Mouse (Mus musculus) left cerebral cortex, postnatal 36 days (tissue): ENCODE measurements at regions not wholly inside any gene's neighbourhood (a gene's known extent, or its start where the extent isn't known, plus 50 kb on each side); places are given as distances from the start of the nearest gene placed in this dataset.
A peak's percentile ranks its signal among the peaks of the same experiment; 100 is the strongest.

Source experiments
- DNase-seq, 2 experiments: peaks; one replicate each; pipeline ENCODE4 v3.0.0; 2021 to 2022; ENCODE audit warnings: low spot score in 2 of 2, mixed read lengths in 1 of 2
- intact Hi-C: fragments of 180-260 bp; cut with DNase I; formaldehyde crosslinking; loops from one replicate; pipeline ENCODE4 v1.15.1; 2025

GRCm38 (mm10) chr13:51968796-51969195 is 122.3 kb downstream of the Gadd45g start:
- intact Hi-C loops = no loop called here
- no peak for DNase-seq

GRCm38 (mm10) chr13:51970051-51970450 is 123.6 kb downstream of the Gadd45g start:
- intact Hi-C loops = no loop called here

GRCm38 (mm10) chr13:51972656-51973310 is 126.3 kb downstream of the Gadd45g start:
- intact Hi-C loops = no loop called here
- DNase-seq = no peak

More at GRCm38 (mm10) chr13:51970051-51970450, 123.6 kb downstream of the Gadd45g start:
- peak; percentile 21 to 43 for DNase-seq

GRCm38 (mm10) chr13:51973461-51973860 is 127.0 kb downstream of the Gadd45g start:
- intact Hi-C loops = no loop called here
- no peak for DNase-seq

GRCm38 (mm10) chr13:51974101-51974500 is 127.6 kb downstream of the Gadd45g start:
- no peak for DNase-seq
- intact Hi-C loops = no loop called here

GRCm38 (mm10) chr13:51975330-51975729 is 128.9 kb downstream of the Gadd45g start:
- intact Hi-C loops = no loop called here
- DNase-seq = no peak

GRCm38 (mm10) chr13:51975801-51976601 is 129.5 kb downstream of the Gadd45g start:
- DNase-seq = no peak
- intact Hi-C loops = no loop called here

- intact Hi-C loops = no loop called here
These were observed 130.2 kb downstream of the Gadd45g start for GRCm38 (mm10) chr13:51976620-51977214.

GRCm38 (mm10) chr13:51979301-51979977 is 133.0 kb downstream of the Gadd45g start:
- intact Hi-C loops = no loop called here

More at GRCm38 (mm10) chr13:51976620-51977214, 130.2 kb downstream of the Gadd45g start:
- no peak for DNase-seq

GRCm38 (mm10) chr13:51980344-51980743 is 133.9 kb downstream of the Gadd45g start:
- no peak for DNase-seq
- intact Hi-C loops = no loop called here

More at GRCm38 (mm10) chr13:51979301-51979977, 133.0 kb downstream of the Gadd45g start:
- no peak for DNase-seq

- intact Hi-C loops = no loop called here
- no peak for DNase-seq
These were observed 136.5 kb downstream of the Gadd45g start for GRCm38 (mm10) chr13:51983002-51983401.

GRCm38 (mm10) chr13:51983575-51983974 is 137.1 kb downstream of the Gadd45g start:
- no peak for DNase-seq
- intact Hi-C loops = no loop called here

- intact Hi-C loops = no loop called here
- no peak for DNase-seq
These were observed 144.9 kb downstream of the Gadd45g start for GRCm38 (mm10) chr13:51991339-51991738.

- intact Hi-C loops = no loop called here
- DNase-seq = no peak
These were observed 146.4 kb downstream of the Gadd45g start for GRCm38 (mm10) chr13:51992878-51993277.

GRCm38 (mm10) chr13:51996163-51996562 is 149.7 kb downstream of the Gadd45g start:
- DNase-seq = no peak
- intact Hi-C loops = no loop called here

- intact Hi-C loops = no loop called here
- no peak for DNase-seq
These were observed 152.1 kb downstream of the Gadd45g start for GRCm38 (mm10) chr13:51998542-51998941.

GRCm38 (mm10) chr13:52001811-52002210 is 155.3 kb downstream of the Gadd45g start:
- DNase-seq = no peak
- intact Hi-C loops = no loop called here

- no peak for DNase-seq
- intact Hi-C loops = no loop called here
These were observed 157.6 kb downstream of the Gadd45g start for GRCm38 (mm10) chr13:52003946-52004539.

GRCm38 (mm10) chr13:52007585-52008395 is 161.3 kb downstream of the Gadd45g start:
- intact Hi-C loops = no loop called here
- no peak for DNase-seq
